Mouse (Mus musculus) spleen, adult 2 months (tissue): ENCODE results near the gene Cbl.
A peak's percentile ranks its signal among the peaks of the same experiment; 100 is the strongest.

Source experiments
- CTCF ChIP-seq: fragments of 200-500 bp; IDR thresholded peaks from 2 replicates; pipeline ENCODE4 v1.5.1; 2011; ENCODE audit warnings: mild to moderate bottlenecking, inconsistent platforms; ENCODE audit not compliant: insufficient read depth, insufficient read length, insufficient replicate concordance; ENCODE audit errors: extremely low read depth
- POLR2A ChIP-seq: fragments of 200-500 bp; IDR thresholded peaks from 2 replicates; pipeline ENCODE4 v1.6.1; 2011; ENCODE audit warnings: low read depth, low read length, inconsistent platforms

DNA sequence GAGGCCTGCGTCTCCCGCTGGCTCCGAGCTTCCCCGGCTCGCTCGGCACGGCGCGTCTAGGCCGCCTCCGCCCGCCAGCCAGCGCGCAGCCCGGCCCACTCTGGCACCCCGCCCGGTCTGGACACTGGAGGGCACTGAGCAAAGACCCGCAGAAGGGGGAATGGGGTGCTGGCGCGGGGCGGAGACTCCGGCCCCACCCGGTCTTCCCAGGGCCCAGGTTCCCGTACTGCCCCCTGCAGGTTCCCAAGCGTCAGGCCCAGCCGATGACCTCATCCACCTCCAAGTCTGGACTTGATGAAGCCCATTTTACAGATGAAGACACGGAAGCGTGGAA is 34.1 kb upstream of the Cbl start:
- TF ChIP-seq POLR2A = no peak
- TF ChIP-seq CTCF = peak; percentile 75; the same call in 1 of the 2 replicates
